ENCODE assay signal across 13 mouse cellular contexts in the genomic region with DNA sequence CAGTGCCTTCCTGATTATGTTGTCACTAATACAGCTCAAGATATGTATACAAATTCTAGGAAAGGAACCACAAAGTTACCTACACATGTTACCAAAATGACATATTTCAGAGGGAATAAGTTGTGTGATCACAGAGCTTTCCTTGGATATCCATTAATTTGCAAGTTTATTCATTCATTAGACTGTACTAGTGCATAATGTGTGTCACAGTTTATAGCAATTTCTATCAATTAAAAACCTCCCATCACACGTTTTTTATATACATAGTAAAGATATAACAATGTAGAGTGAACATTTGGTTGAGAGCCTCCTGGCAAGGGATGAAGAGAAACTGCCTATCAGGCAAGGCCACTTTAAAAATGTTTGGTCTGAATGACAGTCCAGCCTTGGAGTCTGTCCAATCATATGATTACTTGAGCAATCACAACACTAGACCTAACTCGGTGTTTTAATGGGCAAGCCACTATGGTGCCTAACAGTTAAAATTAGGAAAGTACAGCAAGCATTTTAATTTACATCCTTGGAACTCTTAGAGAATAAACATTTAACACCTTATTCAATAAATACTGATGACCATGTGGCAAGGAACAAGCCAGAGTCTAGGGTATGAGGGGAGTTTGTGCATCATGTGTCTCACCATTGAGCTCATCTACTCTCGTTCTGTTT. TPM values are rescaled to one million over a fixed set of nuclear protein-coding genes. Genes with fewer than 3 reads are reported as not detected.
DNase-seq lines count a peak whose midpoint lies in the region; ATAC-seq and TF ChIP-seq lines count a peak whose summit lies in the region.
"Not testable (repeated sequence)": the region's sequence is repeated elsewhere in the genome, so short reads cannot be mapped to it uniquely, and the experiment has no call there.
"Had no signal": no experiment of that assay in that cellular context is flagged by ENCODE, and none has a peak within 500 bp of the region (broad histone marks: within the 10 kb centered on the region; RNA-seq: fewer than 3 reads in every experiment).

No protein-coding gene starts in this region.

- H3K27me3 ChIP-seq in MEL (ENCODE audit: control insufficient read depth in 1 of 2, insufficient read depth in 2 of 2, low read length in 2 of 2); forebrain, embryonic 13.5 days; forebrain, embryonic 14.5 days (replicated peaks; ENCODE audit: control insufficient read depth, insufficient read depth, low read length); forebrain, embryonic 15.5 days; forebrain, embryonic 16.5 days (replicated peaks; ENCODE audit: control insufficient read depth, insufficient read depth, low read length); liver, adult 2 months (ENCODE audit: control insufficient read depth, insufficient read depth, low read length): not testable (repeated sequence)

- not testable (repeated sequence) for H3K9ac ChIP-seq in MEL (ENCODE audit: control insufficient read depth, low read depth, low read length, poor library complexity, severe bottlenecking); forebrain, embryonic 13.5 days; forebrain, embryonic 14.5 days (ENCODE audit: low read length); forebrain, embryonic 15.5 days (replicated peaks); forebrain, embryonic 16.5 days (replicated peaks; ENCODE audit: low read depth, low read length); liver, adult 2 months (ENCODE audit: low read depth, low read length)

- peak; percentile 30; the same call in 1 of the 2 replicates for ATAC-seq in forebrain, embryonic 13.5 days
- ATAC-seq in forebrain, embryonic 14.5 days: peak; percentile 37; the same call in 1 of the 2 replicates
- ATAC-seq in forebrain, embryonic 15.5 days (replicated peaks): peak; percentile 53; the same call in 1 of the 2 replicates
- peak; percentile 70 for ATAC-seq in forebrain, embryonic 16.5 days

- TF ChIP-seq POLR2A in MEL (IDR thresholded peaks at IDR 0.05; ENCODE audit: control insufficient read depth in 1 of 2, insufficient read depth in 1 of 2, low read depth in 1 of 2, low read length in 2 of 2, poor library complexity in 1 of 2); brain, embryonic 14.5 days (IDR thresholded peaks at IDR 0.05; ENCODE audit: borderline replicate concordance, extremely low read depth, insufficient read depth, insufficient read length, poor library complexity, severe bottlenecking); liver, adult 2 months (IDR thresholded peaks at IDR 0.05; ENCODE audit: extremely low read depth, insufficient read depth, low read length): not testable (repeated sequence)

- H3K9me3 ChIP-seq in MEL (replicated peaks; ENCODE audit: insufficient read depth, low read length); forebrain, embryonic 13.5 days (replicated peaks); forebrain, embryonic 14.5 days (replicated peaks; ENCODE audit: control insufficient read depth, low read length); forebrain, embryonic 15.5 days; forebrain, embryonic 16.5 days (ENCODE audit: control insufficient read depth, low read length): not testable (repeated sequence)

- not testable (repeated sequence) for TF ChIP-seq EP300 in MEL (IDR thresholded peaks at IDR 0.05; ENCODE audit: low read depth in 1 of 2, low read length in 2 of 2)

- H3K4me1 ChIP-seq in MEL (ENCODE audit: control insufficient read depth in 1 of 2, insufficient read depth in 2 of 2, low read length in 2 of 2); forebrain, embryonic 13.5 days; forebrain, embryonic 14.5 days (ENCODE audit: control insufficient read depth, insufficient read depth, low read length); forebrain, embryonic 15.5 days; forebrain, embryonic 16.5 days (replicated peaks; ENCODE audit: control insufficient read depth, insufficient read depth, low read length): not testable (repeated sequence)
- H3K4me1 ChIP-seq in liver, adult 2 months (ENCODE audit: control insufficient read depth, insufficient read depth, low read length): peaks cover 15% of the 10 kb centered on the region; the same call in 1 of the 2 replicates

- H3K79me2 ChIP-seq in MEL (ENCODE audit: control insufficient read depth, insufficient read depth, low read length, poor library complexity); liver, adult 2 months (ENCODE audit: control insufficient read depth, insufficient read depth, low read length): not testable (repeated sequence)

- H3K4me2 ChIP-seq in forebrain, embryonic 13.5 days; forebrain, embryonic 14.5 days (ENCODE audit: low read length); forebrain, embryonic 15.5 days (replicated peaks); forebrain, embryonic 16.5 days (ENCODE audit: low read length): not testable (repeated sequence)

- not testable (repeated sequence) for TF ChIP-seq RAD21 in MEL (IDR thresholded peaks at IDR 0.05; ENCODE audit: low read depth, low read length)

- peak; percentile 6 for DNase-seq in MEL (ENCODE audit: low read depth, low spot score)
- peak; percentile 1 for DNase-seq in brain, embryonic 14.5 days (ENCODE audit: low read depth)
- not testable (repeated sequence) for DNase-seq in forebrain, embryonic 14.5 days (ENCODE audit: low spot score)
- peak; percentile 68 for DNase-seq in liver, adult 2 months (ENCODE audit: extremely low read depth, low read depth, low spot score)

- H3K36me3 ChIP-seq in MEL (ENCODE audit: control insufficient read depth in 1 of 2, insufficient read depth in 2 of 2, low read length in 2 of 2): peaks cover 17 to 56% of the 10 kb centered on the region in 2 experiments
- H3K36me3 ChIP-seq in forebrain, embryonic 13.5 days (ENCODE audit: poor library complexity, severe bottlenecking); forebrain, embryonic 14.5 days (ENCODE audit: control insufficient read depth, insufficient read depth, low read length); forebrain, embryonic 15.5 days; forebrain, embryonic 16.5 days (ENCODE audit: control insufficient read depth, insufficient read depth); liver, adult 2 months (ENCODE audit: control insufficient read depth, insufficient read depth, low read length): not testable (repeated sequence)

- WGBS in forebrain, embryonic 13.5 days: 62% methylated on average over 3 of the region's 3 CpGs
- 65% methylated on average over 2 of the region's 3 CpGs for WGBS in forebrain, embryonic 14.5 days
- 40% methylated on average over 3 of the region's 3 CpGs for WGBS in forebrain, embryonic 15.5 days
- 52% methylated on average over 2 of the region's 3 CpGs for WGBS in forebrain, embryonic 16.5 days
- 24% methylated on average over 3 of the region's 3 CpGs for WGBS in liver, adult 2 months

- not testable (repeated sequence) for TF ChIP-seq CTCF in MEL (IDR thresholded peaks at IDR 0.05 in 2 of 3, conservative IDR thresholded peaks at IDR 0.05 in 1 of 3; ENCODE audit: control insufficient read depth in 1 of 3, insufficient read depth in 1 of 3, low read depth in 2 of 3, low read length in 3 of 3, poor library complexity in 1 of 3, severe bottlenecking in 1 of 3); brain, embryonic 14.5 days (IDR thresholded peaks at IDR 0.05; ENCODE audit: borderline replicate concordance, extremely low read depth, insufficient read depth, insufficient read length); liver, adult 2 months (IDR thresholded peaks at IDR 0.05; ENCODE audit: low read depth, low read length)

- H3K4me3 ChIP-seq in MEL (ENCODE audit: control insufficient read depth in 1 of 2, insufficient read depth in 1 of 2, low read depth in 2 of 2, low read length in 2 of 2); forebrain, embryonic 13.5 days; forebrain, embryonic 14.5 days (ENCODE audit: low read depth, low read length); forebrain, embryonic 15.5 days; forebrain, embryonic 16.5 days (replicated peaks; ENCODE audit: low read length); liver, adult 2 months (ENCODE audit: insufficient read depth, low read depth, low read length): not testable (repeated sequence)

- not testable (repeated sequence) for H3K27ac ChIP-seq in MEL (ENCODE audit: control insufficient read depth, low read depth, low read length); forebrain, embryonic 13.5 days; forebrain, embryonic 14.5 days (ENCODE audit: low read depth, low read length); forebrain, embryonic 15.5 days (replicated peaks); forebrain, embryonic 16.5 days (ENCODE audit: low read length); liver, adult 2 months (replicated peaks; ENCODE audit: insufficient read depth, low read depth, low read length)

RNA-seq across cellular contexts. Expression of a gene that starts 31.5 kb away (rescaled TPM):
- total RNA-seq in MEL (2012; rRNA removed): 3,564 and 4,374 TPM in 2 replicates
- 1,000 to 10,000 TPM; 1,720 to 6,361 TPM for polyA plus RNA-seq in MEL (2012; ENCODE audit: insufficient read depth in 1 of 2, insufficient read length in 2 of 2, low read depth in 1 of 2, low replicate concordance in 2 of 2, missing spikeins in 1 of 2)
- not detected in 2 replicates for polyA plus RNA-seq in brain, embryonic 14.5 days (2012; rRNA removed)
- polyA plus RNA-seq in forebrain, embryonic 13.5 days (2015; fragmentation: Nextera tagmentation; extraction: Ambion mirVana): not detected in 2 replicates
- not detected in 2 replicates for polyA plus RNA-seq in forebrain, embryonic 14.5 days (2014; fragmentation: Nextera tagmentation; extraction: Ambion mirVana)
- polyA plus RNA-seq in forebrain, embryonic 15.5 days (2015; fragmentation: Nextera tagmentation; extraction: Ambion mirVana): not detected in 2 replicates
- polyA plus RNA-seq in forebrain, embryonic 16.5 days (2015; fragmentation: Nextera tagmentation; extraction: Ambion mirVana): not detected in 2 replicates
- total RNA-seq in liver, adult 2 months (2014; rRNA removed): 8.3 and 11.2 TPM in 2 replicates
- polyA plus RNA-seq in liver, adult 2 months (2012; rRNA removed): 8.1 and 9.3 TPM in 2 replicates
- total RNA-seq: adrenal gland, adult 18-20 months; adrenal gland, postnatal 25 days; ES-E14 had no signal
- polyA plus RNA-seq: CD4-positive, CD25-positive, alpha-beta regulatory T cell, adult 4 months; cerebellum, adult 2 months; Patski had no signal

Comparison
In these comparisons a context has a peak if more than half of its experiments do, and no peak if none do; other contexts are left out.
1. RNA of a gene that starts 31.5 kb away (polyA plus RNA-seq): 1,720 to 6,361 TPM in MEL; 8.1 to 9.3 TPM in liver, adult 2 months, not detected in forebrain, embryonic 15.5 days, not detected in brain, embryonic 14.5 days, not detected in forebrain, embryonic 13.5 days, not detected in forebrain, embryonic 14.5 days and not detected in forebrain, embryonic 16.5 days; every median in the first group is over 100 times any median in the second.
2. Peak in every context shown above with its lines, with median percentiles within 50 percentile points of each other: ATAC-seq.